ENCODE assay signal across 11 mouse cellular contexts in genomic region chr6:94684844-94685557, GRCm38 (mm10). TPM values are rescaled to one million over a fixed set of nuclear protein-coding genes. Genes with fewer than 3 reads are reported as not detected.
DNase-seq lines count a peak whose midpoint lies in the region; ATAC-seq and TF ChIP-seq lines count a peak whose summit lies in the region.
"Had no signal": no experiment of that assay in that cellular context is flagged by ENCODE, and none has a peak within 500 bp of the region (broad histone marks: within the 10 kb centered on the region; RNA-seq: fewer than 3 reads in every experiment).

No protein-coding gene starts in this region.

- no peak for DNase-seq in cerebellum, postnatal 4 days (ENCODE audit: low spot score in 2 of 2)
- peak; percentile 35 for DNase-seq in thymus, adult 2 months
- DNase-seq in thymus, postnatal 4 days, result no peak
- no peak for DNase-seq in stomach, postnatal 0 days (ENCODE audit: low spot score)
- DNase-seq in left cerebral cortex, postnatal 25 days (ENCODE audit: low spot score in 2 of 2), result no peak
- no peak for DNase-seq in retina, postnatal 1 day
- DNase-seq: adrenal gland, postnatal 25 days; right cerebral cortex, postnatal 4 days had no signal

- intact Hi-C loops in left cerebral cortex, postnatal 25 days (cut with DNase I), result no loop called here

- no peak for TF ChIP-seq POLR2A in thymus, adult 2 months (IDR thresholded peaks at IDR 0.05; ENCODE audit: control insufficient read depth, extremely low read depth, insufficient read depth, low read length, poor library complexity)

- H3K4me3 ChIP-seq in thymus, adult 2 months (ENCODE audit: control insufficient read depth, insufficient read depth, low read length), result no peak overlapping the region
- H3K4me3 ChIP-seq in hindbrain, embryonic 15.5 days, result no peak overlapping the region
- H3K4me3 ChIP-seq in stomach, postnatal 0 days (ENCODE audit: low read depth, low read length), result no peak overlapping the region
- H3K4me3 ChIP-seq: midbrain, embryonic 10.5 days had no signal

- peak; percentile 38; the same call in 1 of the 2 replicates for ATAC-seq in cerebellum, adult (ENCODE audit: insufficient number of reproducible peaks, low FRiP score, low TSS enrichment)
- no peak for ATAC-seq in hindbrain, embryonic 15.5 days (ENCODE audit: low FRiP score, low read depth)
- ATAC-seq in stomach, postnatal 0 days (ENCODE audit: low FRiP score, low TSS enrichment), result no peak

- H3K9me3 ChIP-seq in hindbrain, embryonic 15.5 days, result no peaks in the 10 kb centered on the region
- H3K9me3 ChIP-seq in stomach, postnatal 0 days (ENCODE audit: control insufficient read depth, low read length), result no peaks in the 10 kb centered on the region
- H3K9me3 ChIP-seq: midbrain, embryonic 10.5 days had no signal

- H3K36me3 ChIP-seq in thymus, adult 2 months (ENCODE audit: control insufficient read depth, insufficient read depth, low read length), result no peaks in the 10 kb centered on the region
- H3K36me3 ChIP-seq in hindbrain, embryonic 15.5 days, result no peaks in the 10 kb centered on the region
- H3K36me3 ChIP-seq in stomach, postnatal 0 days (ENCODE audit: control insufficient read depth, insufficient read depth, low read length), result no peaks in the 10 kb centered on the region
- H3K36me3 ChIP-seq: midbrain, embryonic 10.5 days had no signal

- peaks cover 62% of the 10 kb centered on the region for H3K4me1 ChIP-seq in thymus, adult 2 months (replicated peaks; ENCODE audit: control insufficient read depth, insufficient read depth, low read length)
- H3K4me1 ChIP-seq in hindbrain, embryonic 15.5 days (replicated peaks), result peaks cover 51% of the 10 kb centered on the region
- peaks cover 37% of the 10 kb centered on the region for H3K4me1 ChIP-seq in stomach, postnatal 0 days (replicated peaks; ENCODE audit: control insufficient read depth, insufficient read depth)

- H3K27me3 ChIP-seq in thymus, adult 2 months (ENCODE audit: control insufficient read depth, insufficient read depth, low read length), result no peaks in the 10 kb centered on the region
- H3K27me3 ChIP-seq in hindbrain, embryonic 15.5 days, result no peaks in the 10 kb centered on the region
- H3K27me3 ChIP-seq in stomach, postnatal 0 days (ENCODE audit: control insufficient read depth, insufficient read depth, low read length), result no peaks in the 10 kb centered on the region

- no peak overlapping the region for H3K9ac ChIP-seq in hindbrain, embryonic 15.5 days
- H3K9ac ChIP-seq in stomach, postnatal 0 days (ENCODE audit: low read length), result no peak overlapping the region

- TF ChIP-seq CTCF in thymus, adult 2 months (IDR thresholded peaks at IDR 0.05; ENCODE audit: borderline replicate concordance, control insufficient read depth, extremely low read depth, insufficient read depth, low read length, poor library complexity), result no peak
- peak; percentile 37; the same call in 1 of the 2 replicates for TF ChIP-seq CTCF in stomach, postnatal 0 days (IDR thresholded peaks at IDR 0.05; ENCODE audit: low read depth)

- no peak for TF ChIP-seq EP300 in stomach, postnatal 0 days (optimal IDR thresholded peaks at IDR 0.05)

- WGBS in thymus, adult 2 months, result 66% methylated on average over 13 of the region's 13 CpGs
- WGBS in hindbrain, embryonic 15.5 days, result 52% methylated on average over 13 of the region's 13 CpGs
- WGBS in stomach, postnatal 0 days, result 15% methylated on average over 13 of the region's 13 CpGs

- peak overlapping the region; percentile 67; the same call in 1 of the 2 replicates for H3K27ac ChIP-seq in thymus, adult 2 months (ENCODE audit: control insufficient read depth, insufficient read depth, low read length)
- H3K27ac ChIP-seq in hindbrain, embryonic 15.5 days (replicated peaks), result no peak overlapping the region
- H3K27ac ChIP-seq in stomach, postnatal 0 days (replicated peaks), result peak overlapping the region; percentile 53

- H3K4me2 ChIP-seq in hindbrain, embryonic 15.5 days, result peak overlapping the region; percentile 16
- H3K4me2 ChIP-seq in stomach, postnatal 0 days (replicated peaks; ENCODE audit: low read depth), result peak overlapping the region; percentile 20

RNA-seq across cellular contexts. Expression of gene Lrig1, which starts 15.0 kb away (rescaled TPM):
- 58.7 and 62.1 TPM in 2 replicates for polyA plus RNA-seq in thymus, adult 2 months (2012; rRNA removed)
- 20.6 and 23.8 TPM in 2 replicates for polyA plus RNA-seq in hindbrain, embryonic 15.5 days (2015; fragmentation: Nextera tagmentation; extraction: Ambion mirVana)
- polyA plus RNA-seq in stomach, postnatal 0 days (2015; fragmentation: Nextera tagmentation; extraction: Ambion mirVana), result 15.2 and 19.6 TPM in 2 replicates
- total RNA-seq in left cerebral cortex, postnatal 25 days (2021), result 10 to 100 TPM; 27.4 to 31.8 TPM
